Mouse (Mus musculus): Measurements from ENCODE around the gene 5730409E04Rik.

Gene 5730409E04Rik

GRCm38 (mm10) chr4:126609606-126610181 lies at the start of gene 5730409E04Rik:
TSS of gene 5730409E04Rik (plus strand) at chr4:126609818.
- DNase-seq (ENCODE audit: low spot score), result peak; percentile 81

DNA sequence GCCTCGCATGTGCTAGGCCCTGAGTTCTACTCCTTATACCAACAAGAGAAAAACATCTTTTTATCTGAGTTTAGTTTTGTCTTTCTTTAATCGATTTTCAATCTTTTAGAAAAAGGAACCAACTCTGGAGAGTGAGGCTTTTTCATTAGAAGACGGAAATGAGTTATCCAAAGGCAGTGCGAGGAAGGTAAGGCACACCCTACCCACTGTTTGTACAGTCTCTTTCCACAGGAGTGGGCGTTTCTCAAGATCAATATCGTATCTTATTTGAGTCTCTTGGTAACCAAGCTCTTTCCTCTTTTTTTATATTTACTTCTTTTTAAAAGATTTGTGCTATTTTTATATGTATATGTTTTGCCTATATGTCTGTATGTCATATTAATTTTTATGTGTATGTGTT lies 45.8 kb upstream of the 5730409E04Rik start:
- no peak for DNase-seq (ENCODE audit: low spot score)

- no peak for DNase-seq (ENCODE audit: low spot score)
Observed at GRCm38 (mm10) chr4:126567243-126567642, 42.4 kb upstream of the 5730409E04Rik start.

DNA sequence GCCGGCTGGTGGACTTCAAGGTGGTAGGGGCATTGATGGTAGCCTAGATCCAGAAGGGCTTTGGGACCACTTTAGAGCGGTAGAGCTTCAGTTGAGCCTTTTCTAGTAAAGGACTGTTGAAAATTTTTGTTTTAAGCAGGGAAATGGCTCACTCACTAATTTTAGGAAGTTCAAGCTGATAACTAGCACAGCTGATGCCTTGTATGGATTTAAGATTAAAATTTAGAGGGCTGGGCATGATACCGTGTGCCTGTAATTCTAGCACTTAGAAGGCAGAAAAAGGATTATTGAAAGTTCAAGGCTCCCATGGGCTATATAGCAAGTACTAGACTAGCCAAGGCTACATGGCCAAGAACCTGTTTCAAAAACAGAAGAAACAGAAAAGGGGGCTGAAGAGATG lies 39.8 kb upstream of the 5730409E04Rik start:
- no peak for DNase-seq (ENCODE audit: low spot score)

- DNase-seq (ENCODE audit: low spot score), result no peak
Observed at GRCm38 (mm10) chr4:126576281-126576680, 33.3 kb upstream of the 5730409E04Rik start.

DNA sequence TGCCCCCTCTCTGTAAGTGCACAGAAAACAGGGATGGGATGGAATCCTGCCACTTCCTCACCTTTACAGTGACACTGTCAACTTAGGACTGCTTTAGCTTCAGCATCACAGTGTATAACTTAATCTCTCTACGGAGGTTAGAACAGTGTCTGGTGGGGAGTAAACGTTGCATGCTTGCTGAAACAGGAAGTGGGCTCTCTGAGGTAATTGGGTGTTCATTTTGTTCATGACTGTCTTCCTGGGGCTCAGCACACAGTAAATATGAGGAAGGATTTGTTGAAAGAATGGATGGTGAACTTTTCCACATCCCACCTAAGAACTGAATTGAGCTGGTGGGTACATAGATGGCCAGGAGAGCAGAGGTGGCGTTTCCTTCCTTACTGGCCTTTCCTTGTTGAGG lies 31.7 kb upstream of the 5730409E04Rik start:
- DNase-seq (ENCODE audit: low spot score), result no peak

DNA sequence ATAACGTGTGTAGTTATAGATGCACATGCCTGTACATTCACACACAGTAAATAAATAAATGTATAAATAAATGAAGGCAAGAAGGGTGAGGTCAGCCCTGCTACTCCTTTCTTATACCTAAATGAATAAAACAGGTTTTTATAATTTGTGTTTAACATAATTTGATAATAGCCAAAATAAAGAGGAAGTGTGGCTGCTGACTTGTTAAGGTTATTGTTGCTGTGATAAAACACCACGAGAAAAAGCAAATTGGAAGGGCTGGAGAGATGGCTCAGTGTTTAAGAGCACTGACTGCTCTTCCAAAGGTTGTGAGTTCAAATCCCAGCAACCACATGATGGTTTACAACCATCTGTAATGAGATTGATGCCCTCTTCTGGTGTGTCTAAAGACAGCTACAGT lies 30.5 kb upstream of the 5730409E04Rik start:
- DNase-seq (ENCODE audit: low spot score), result no peak

- DNase-seq (ENCODE audit: low spot score), result no peak
Observed at GRCm38 (mm10) chr4:126585739-126586138, 23.9 kb upstream of the 5730409E04Rik start.

- no peak for DNase-seq (ENCODE audit: low spot score)
Observed at GRCm38 (mm10) chr4:126592039-126592438, 17.6 kb upstream of the 5730409E04Rik start.

GRCm38 (mm10) chr4:126599971-126600754 lies 9.5 kb upstream of the 5730409E04Rik start:
- peak; percentile 18 for DNase-seq (ENCODE audit: low spot score)

DNA sequence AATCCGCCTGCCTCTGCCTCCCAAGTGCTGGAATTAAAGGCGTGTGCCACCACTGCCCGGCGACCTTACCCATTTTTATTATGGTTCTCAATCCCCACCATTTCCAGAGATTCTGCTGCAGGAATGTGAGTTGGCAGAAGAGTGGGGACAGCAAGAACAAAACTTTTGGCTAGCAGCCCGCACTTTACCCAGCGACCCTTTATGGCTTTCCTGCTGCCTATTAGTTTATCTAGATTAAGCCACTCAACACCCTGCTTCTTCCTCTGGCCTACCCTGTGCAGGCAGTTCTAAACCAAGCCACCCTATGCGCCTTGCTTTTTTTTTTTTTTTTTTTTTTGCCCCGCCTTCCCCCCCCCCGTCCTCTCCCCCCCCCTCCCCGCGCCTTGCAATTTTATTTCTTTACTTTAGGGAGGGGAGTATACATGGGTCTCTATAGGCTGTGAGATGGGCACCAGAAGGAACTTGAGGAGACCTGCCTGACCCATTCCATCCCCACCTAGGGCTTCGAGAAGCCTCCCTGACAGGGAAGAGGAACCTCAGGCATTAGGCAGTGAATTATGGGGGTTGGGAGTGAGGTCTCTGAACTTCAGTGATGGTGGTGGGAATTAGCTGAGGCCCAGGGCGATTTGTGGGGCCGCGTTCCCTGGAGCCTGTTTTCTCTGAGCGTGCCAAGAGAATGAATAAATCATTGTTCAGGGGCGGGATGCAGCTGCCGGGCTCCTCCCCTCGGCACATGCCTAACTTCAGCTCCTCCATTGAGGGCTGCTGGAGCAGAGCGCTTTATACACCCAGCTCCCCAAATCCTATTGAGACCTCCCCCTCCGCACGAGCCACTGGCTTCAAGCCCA lies 7.8 kb upstream of the 5730409E04Rik start:
- DNase-seq (ENCODE audit: low spot score), result peak; percentile 31

- no peak for DNase-seq (ENCODE audit: low spot score)
Observed at GRCm38 (mm10) chr4:126602445-126602762, 7.2 kb upstream of the 5730409E04Rik start.

GRCm38 (mm10) chr4:126604141-126604540 lies 5.5 kb upstream of the 5730409E04Rik start:
- no peak for DNase-seq (ENCODE audit: low spot score)

DNA sequence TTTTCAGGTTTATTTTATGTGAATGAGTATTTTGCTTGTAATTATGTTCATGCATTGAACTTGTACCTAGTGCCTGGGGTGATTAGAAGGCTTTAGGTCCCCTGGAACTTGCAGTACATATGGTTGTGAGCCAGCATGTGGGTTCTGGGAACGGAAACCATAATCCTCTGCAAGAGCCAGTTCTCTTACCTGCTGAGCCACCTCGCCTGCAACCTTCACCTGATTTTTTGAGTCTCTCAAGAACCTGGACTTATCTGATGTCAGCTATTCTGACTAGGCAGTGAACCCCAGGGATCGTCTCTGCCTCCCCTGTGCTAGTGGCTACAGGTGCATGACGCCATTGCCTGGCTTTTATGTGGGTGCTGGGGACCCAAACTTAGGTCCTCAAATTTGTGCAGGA lies 3.9 kb upstream of the 5730409E04Rik start:
- DNase-seq (ENCODE audit: low spot score), result no peak

GRCm38 (mm10) chr4:126611991-126612390 lies 2.4 kb downstream of the 5730409E04Rik start:
- no peak for DNase-seq (ENCODE audit: low spot score)

DNA sequence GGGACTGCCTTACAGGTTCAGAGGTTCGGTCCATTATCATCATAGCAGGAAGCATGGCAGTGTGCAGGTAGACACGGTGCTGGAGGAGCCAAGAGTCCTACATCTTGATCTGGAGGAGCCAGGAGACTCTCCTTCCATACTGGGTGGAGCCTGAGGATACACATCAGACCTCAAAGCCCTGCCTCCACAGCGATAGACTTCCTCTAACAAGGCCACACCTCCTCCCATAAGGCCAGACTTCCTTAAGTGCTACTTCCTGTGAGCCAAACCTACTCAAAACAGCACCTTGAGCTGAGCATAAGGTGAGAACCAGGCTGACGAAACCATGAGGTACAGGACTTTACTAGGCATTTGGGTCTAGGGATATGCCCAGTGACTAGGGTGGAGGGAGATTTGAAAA lies 6.7 kb downstream of the 5730409E04Rik start:
- no peak for DNase-seq (ENCODE audit: low spot score)

GRCm38 (mm10) chr4:126619691-126620330 lies 10.2 kb downstream of the 5730409E04Rik start:
- no peak for DNase-seq (ENCODE audit: low spot score)

GRCm38 (mm10) chr4:126620349-126620874 lies 10.8 kb downstream of the 5730409E04Rik start:
- no peak for DNase-seq (ENCODE audit: low spot score)

DNA sequence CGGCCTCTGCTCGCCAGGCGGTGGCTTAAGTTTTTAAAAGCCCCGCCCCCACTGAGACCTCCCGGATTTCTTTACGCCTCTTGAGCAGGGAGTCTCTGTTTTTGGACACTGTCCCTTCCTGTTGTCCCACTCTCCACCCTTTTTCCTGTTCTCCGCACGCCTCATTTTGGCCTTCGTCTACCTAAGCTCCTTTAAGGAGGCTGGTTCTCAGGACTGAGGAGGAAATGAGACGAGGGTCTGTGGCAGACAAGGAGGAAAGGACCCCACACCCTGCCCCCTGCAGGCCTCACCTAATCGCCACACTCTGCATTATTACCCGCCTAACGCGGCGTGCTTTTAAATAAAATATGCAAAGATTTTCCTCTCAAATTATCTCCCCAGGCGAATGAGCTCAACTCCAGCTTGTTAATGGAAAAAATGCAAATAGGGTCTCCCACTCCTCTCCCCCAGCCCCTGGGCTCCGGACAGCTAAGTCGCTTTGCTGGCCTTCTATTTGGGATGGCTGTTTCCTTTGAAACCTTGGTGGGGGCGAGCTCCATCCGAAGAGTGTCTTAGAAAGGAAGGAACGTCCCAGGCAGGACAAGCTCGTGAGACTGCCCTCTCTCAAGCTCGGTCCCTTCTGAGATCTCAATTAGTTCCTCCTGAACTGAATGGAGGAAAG lies 17.5 kb downstream of the 5730409E04Rik start:
- DNase-seq (ENCODE audit: low spot score), result no peak

GRCm38 (mm10) chr4:126631922-126632321 lies 22.3 kb downstream of the 5730409E04Rik start:
- no peak for DNase-seq (ENCODE audit: low spot score)

DNA sequence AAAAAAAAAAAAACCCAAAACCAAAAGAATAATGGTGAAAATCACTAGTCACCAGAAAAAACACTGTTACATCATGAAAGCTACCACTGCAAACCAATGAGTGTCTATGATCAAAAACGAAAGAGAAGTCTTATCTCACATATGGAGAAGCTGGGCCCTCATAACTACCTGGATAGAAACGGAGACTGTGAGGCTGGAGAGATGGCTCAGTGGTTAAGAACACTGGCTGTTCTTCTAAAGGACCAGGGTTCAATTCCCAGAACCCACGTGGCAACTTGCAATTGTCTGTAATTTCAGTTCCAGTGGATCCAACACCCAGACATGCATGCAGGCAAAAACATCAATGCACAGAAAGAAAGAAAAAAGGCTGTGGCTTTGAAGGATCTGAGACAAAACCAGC lies 23.1 kb downstream of the 5730409E04Rik start:
- DNase-seq (ENCODE audit: low spot score), result no peak

DNA sequence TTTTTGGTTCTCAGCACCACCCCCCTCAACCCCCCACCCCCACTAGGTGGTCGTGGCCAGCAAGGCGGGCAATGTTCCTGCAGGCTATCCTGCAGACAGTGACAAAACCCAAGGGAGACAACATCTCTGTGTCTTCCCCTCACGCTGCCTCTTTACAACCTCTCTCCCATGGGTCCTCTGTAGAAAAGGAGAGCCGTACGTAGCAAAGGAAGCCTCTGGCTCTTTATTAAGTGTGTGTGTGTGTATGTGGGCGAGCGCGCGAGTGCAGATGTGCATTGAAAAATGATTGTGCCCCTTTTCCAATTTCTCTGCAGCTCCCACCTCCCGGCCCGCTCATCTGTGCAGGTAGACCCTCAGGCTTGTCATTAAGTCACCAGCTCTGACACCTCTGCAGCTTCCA lies 26.7 kb downstream of the 5730409E04Rik start:
- DNase-seq (ENCODE audit: low spot score), result no peak
